Comparison of ENCODE assay signal across 27 mouse cellular contexts in the genomic region with DNA sequence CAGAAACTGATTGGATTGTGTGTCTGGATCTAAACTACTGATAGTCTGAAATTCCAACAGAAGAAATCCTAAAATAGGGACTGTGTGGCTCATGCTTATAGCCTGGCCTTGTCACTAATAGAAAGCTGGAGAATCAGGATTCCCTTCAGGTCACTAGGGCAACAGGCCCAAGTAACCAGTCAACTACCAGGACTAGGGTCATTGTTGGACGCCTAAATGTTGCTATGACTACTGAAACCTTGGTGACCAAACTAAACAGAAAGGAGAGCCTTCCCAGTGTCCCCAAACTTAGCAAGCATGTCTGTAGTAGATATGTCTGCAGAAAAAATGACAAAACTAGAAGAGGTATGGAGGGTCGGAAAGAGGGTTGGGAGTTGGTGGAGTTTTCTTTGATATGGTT. TPM values are rescaled to one million over a fixed set of nuclear protein-coding genes. Genes with fewer than 3 reads are reported as not detected.
DNase-seq lines count a peak whose midpoint lies in the region; ATAC-seq and TF ChIP-seq lines count a peak whose summit lies in the region.
"Had no signal": no experiment of that assay in that cellular context is flagged by ENCODE, and none has a peak within 500 bp of the region (broad histone marks: within the 10 kb centered on the region; RNA-seq: fewer than 3 reads in every experiment).

No protein-coding gene starts in this region.

- no peak overlapping the region for H3K4me2 ChIP-seq in heart, postnatal 0 days (ENCODE audit: low read depth, low read length)
- no peak overlapping the region for H3K4me2 ChIP-seq in lung, postnatal 0 days (replicated peaks; ENCODE audit: low read depth, low read length)
- H3K4me2 ChIP-seq: embryonic facial prominence, embryonic 12.5 days; forebrain, embryonic 13.5 days; forebrain, embryonic 15.5 days had no signal

- no peaks in the 10 kb centered on the region for H3K4me1 ChIP-seq in heart, postnatal 0 days (ENCODE audit: control insufficient read depth, insufficient read depth)
- H3K4me1 ChIP-seq in lung, postnatal 0 days (ENCODE audit: insufficient read depth, low read depth, low read length): no peaks in the 10 kb centered on the region
- H3K4me1 ChIP-seq in testis, adult 2 months (ENCODE audit: control insufficient read depth, insufficient read depth, low read length): no peaks in the 10 kb centered on the region
- H3K4me1 ChIP-seq: embryonic facial prominence, embryonic 10.5 days; embryonic facial prominence, embryonic 12.5 days; forebrain, embryonic 13.5 days; forebrain, embryonic 15.5 days had no signal

- H3K27me3 ChIP-seq in heart, postnatal 0 days (ENCODE audit: control insufficient read depth, insufficient read depth, low read length): no peaks in the 10 kb centered on the region
- no peaks in the 10 kb centered on the region for H3K27me3 ChIP-seq in lung, postnatal 0 days (replicated peaks; ENCODE audit: insufficient read depth, low read length)
- no peaks in the 10 kb centered on the region for H3K27me3 ChIP-seq in testis, adult 2 months (ENCODE audit: control insufficient read depth, insufficient read depth, low read length)
- H3K27me3 ChIP-seq: CH12.LX; embryonic facial prominence, embryonic 12.5 days; forebrain, embryonic 13.5 days; forebrain, embryonic 15.5 days; Patski had no signal

- DNase-seq in embryo, embryonic 10 days (ENCODE audit: low spot score): peak; percentile 16
- DNase-seq in embryo, embryonic 11 days: no peak
- DNase-seq in heart, postnatal 0 days (ENCODE audit: low spot score): no peak
- no peak for DNase-seq in heart, adult 9 months (ENCODE audit: low spot score in 2 of 2)
- peak; percentile 16 for DNase-seq in lung, postnatal 0 days (ENCODE audit: low spot score)
- DNase-seq in lung, postnatal 14 days: no peak
- no peak for DNase-seq in testis, postnatal 14 days (ENCODE audit: low spot score)
- DNase-seq: adrenal gland, adult 2 months; adrenal gland, postnatal 10 days; adrenal gland, postnatal 25 days; B cell, adult 2 months; cerebellum, adult 11 months; cerebellum, adult 18-20 months; cerebellum, adult 8-10 months; cerebellum, adult 9-11 months; cerebellum, postnatal 14 days; forebrain, postnatal 0 days had no signal

- no peak overlapping the region for H3K27ac ChIP-seq in heart, postnatal 0 days (ENCODE audit: low read depth)
- no peak overlapping the region for H3K27ac ChIP-seq in lung, postnatal 0 days (ENCODE audit: low read length)
- peak overlapping the region; percentile 65 for H3K27ac ChIP-seq in testis, adult 2 months (ENCODE audit: control insufficient read depth, insufficient read depth, low read depth, low read length)
- H3K27ac ChIP-seq: embryonic facial prominence, embryonic 10.5 days; embryonic facial prominence, embryonic 12.5 days; forebrain, embryonic 13.5 days; forebrain, embryonic 15.5 days had no signal

- H3K4me3 ChIP-seq in heart, postnatal 0 days (ENCODE audit: low read depth, low read length): no peak overlapping the region
- no peak overlapping the region for H3K4me3 ChIP-seq in lung, postnatal 0 days (ENCODE audit: low read depth, low read length)
- H3K4me3 ChIP-seq in testis, adult 2 months (ENCODE audit: control insufficient read depth, low read depth, low read length): peak overlapping the region; percentile 67; the same call in 1 of the 2 replicates
- H3K4me3 ChIP-seq: embryonic facial prominence, embryonic 10.5 days; embryonic facial prominence, embryonic 12.5 days; forebrain, embryonic 13.5 days; forebrain, embryonic 15.5 days had no signal

- H3K36me3 ChIP-seq in heart, postnatal 0 days (replicated peaks; ENCODE audit: control insufficient read depth, insufficient read depth, low read length): peaks cover 46% of the 10 kb centered on the region
- peaks cover 12% of the 10 kb centered on the region; the same call in 1 of the 2 replicates for H3K36me3 ChIP-seq in lung, postnatal 0 days (ENCODE audit: insufficient read depth, low read length)
- no peaks in the 10 kb centered on the region for H3K36me3 ChIP-seq in testis, adult 2 months (ENCODE audit: control insufficient read depth, insufficient read depth, low read length)

- H3K9me3 ChIP-seq in heart, postnatal 0 days (replicated peaks; ENCODE audit: control insufficient read depth, low read length): no peaks in the 10 kb centered on the region
- H3K9me3 ChIP-seq in lung, postnatal 0 days (ENCODE audit: low read length): no peaks in the 10 kb centered on the region
- H3K9me3 ChIP-seq: embryonic facial prominence, embryonic 10.5 days; embryonic facial prominence, embryonic 12.5 days; forebrain, embryonic 13.5 days; forebrain, embryonic 15.5 days; G1E had no signal

- TF ChIP-seq EP300 in heart, postnatal 0 days (IDR thresholded peaks at IDR 0.05; ENCODE audit: low read depth): no peak
- no peak for TF ChIP-seq EP300 in lung, postnatal 0 days (IDR thresholded peaks at IDR 0.05)

- 0 out of 2 replicates have a peak, but pooled peaks have one; percentile 14 for ATAC-seq in heart, postnatal 0 days (ENCODE audit: insufficient read depth, low read depth)
- no peak for ATAC-seq in lung, postnatal 0 days
- ATAC-seq: activated CD4-positive, CD25-positive, alpha-beta regulatory T cell, adult 4 months; CD4-positive, CD25-positive, alpha-beta regulatory T cell, adult 4 months; forebrain, embryonic 13.5 days; forebrain, embryonic 15.5 days; forebrain, postnatal 0 days; Patski had no signal

- H3K9ac ChIP-seq in heart, postnatal 0 days (replicated peaks; ENCODE audit: low read depth, low read length): no peak overlapping the region
- no peak overlapping the region for H3K9ac ChIP-seq in lung, postnatal 0 days (replicated peaks; ENCODE audit: low read depth)
- H3K9ac ChIP-seq: embryonic facial prominence, embryonic 12.5 days; forebrain, embryonic 13.5 days; forebrain, embryonic 15.5 days; forebrain, postnatal 0 days had no signal

- no peak for TF ChIP-seq POLR2A in testis, adult 2 months (IDR thresholded peaks at IDR 0.05; ENCODE audit: control insufficient read depth, low read depth, low read length)

- no peak for TF ChIP-seq CTCF in heart, postnatal 0 days (IDR thresholded peaks at IDR 0.05; ENCODE audit: low read depth)
- no peak for TF ChIP-seq CTCF in lung, postnatal 0 days (IDR thresholded peaks at IDR 0.05)
- TF ChIP-seq CTCF in testis, adult 2 months (IDR thresholded peaks at IDR 0.05; ENCODE audit: control insufficient read depth, insufficient read depth, insufficient replicate concordance, low read depth, low read length): no peak

- WGBS in heart, postnatal 0 days: 40% methylated on average over 2 of the region's 2 CpGs
- 61% methylated on average over 2 of the region's 2 CpGs for WGBS in lung, postnatal 0 days

RNA-seq across cellular contexts. Expression of a gene that starts 9.9 kb away (rescaled TPM):
- 88.0 and 99.5 TPM in 2 replicates for total RNA-seq in heart, postnatal 0 days (2014; rRNA removed; ENCODE audit: low replicate concordance)
- 139 and 145 TPM in 2 replicates for polyA plus RNA-seq in heart, postnatal 0 days (2015; fragmentation: Nextera tagmentation; extraction: Ambion mirVana)
- 506 and 509 TPM in 2 replicates for polyA plus RNA-seq in lung, postnatal 0 days (2015; fragmentation: Nextera tagmentation; extraction: Ambion mirVana)
- 59.5 and 61.4 TPM in 2 replicates for polyA plus RNA-seq in testis, adult 2 months (2012; rRNA removed)

RNA-seq across cellular contexts. Expression of a gene that starts 10.1 kb away (rescaled TPM):
- total RNA-seq in heart, postnatal 0 days (2014; rRNA removed; ENCODE audit: low replicate concordance): 64.2 and 69.7 TPM in 2 replicates
- 88.9 and 92.0 TPM in 2 replicates for polyA plus RNA-seq in heart, postnatal 0 days (2015; fragmentation: Nextera tagmentation; extraction: Ambion mirVana)
- 101 and 118 TPM in 2 replicates for polyA plus RNA-seq in lung, postnatal 0 days (2015; fragmentation: Nextera tagmentation; extraction: Ambion mirVana)
- 200 and 234 TPM in 2 replicates for polyA plus RNA-seq in testis, adult 2 months (2012; rRNA removed)

RNA-seq across cellular contexts. Expression of a gene that starts 11.1 kb away (rescaled TPM):
- total RNA-seq in heart, postnatal 0 days (2014; rRNA removed; ENCODE audit: low replicate concordance): 111 and 183 TPM in 2 replicates
- 151 and 165 TPM in 2 replicates for polyA plus RNA-seq in heart, postnatal 0 days (2015; fragmentation: Nextera tagmentation; extraction: Ambion mirVana)
- polyA plus RNA-seq in lung, postnatal 0 days (2015; fragmentation: Nextera tagmentation; extraction: Ambion mirVana): 144 and 146 TPM in 2 replicates
- 122 and 133 TPM in 2 replicates for polyA plus RNA-seq in testis, adult 2 months (2012; rRNA removed)

RNA-seq across cellular contexts. Expression of a gene that starts 41.4 kb away (rescaled TPM):
- total RNA-seq in heart, postnatal 0 days (2014; rRNA removed; ENCODE audit: low replicate concordance): 0.04 and 0.27 TPM in 2 replicates
- polyA plus RNA-seq in heart, postnatal 0 days (2015; fragmentation: Nextera tagmentation; extraction: Ambion mirVana): 0.04 TPM in 1 of 2 replicates, not detected in the other
- 0.10 and 0.17 TPM in 2 replicates for polyA plus RNA-seq in lung, postnatal 0 days (2015; fragmentation: Nextera tagmentation; extraction: Ambion mirVana)
- 49.0 and 55.5 TPM in 2 replicates for polyA plus RNA-seq in testis, adult 2 months (2012; rRNA removed)
- polyA plus RNA-seq: G1E had no signal

Comparison
In these comparisons a context has a peak if more than half of its experiments do, and no peak if none do; other contexts are left out.
1. DNase-seq: peak in embryo, embryonic 10 days (single experiment) and lung, postnatal 0 days (single experiment); none in embryo, embryonic 11 days (single experiment), heart, postnatal 0 days (single experiment), heart, adult 9 months (0 of 2), lung, postnatal 14 days (single experiment) and testis, postnatal 14 days (single experiment).